8 mouse cellular contexts compared by ENCODE assay signal in genomic region chr6:122602242-122602991, GRCm38 (mm10). TPM values are rescaled to one million over a fixed set of nuclear protein-coding genes. Genes with fewer than 3 reads are reported as not detected.
A peak's percentile ranks its signal among the peaks of the same experiment; 100 is the strongest.
DNase-seq lines count a peak whose midpoint lies in the region; ATAC-seq lines count a peak whose summit lies in the region.

TSS of gene Apobec1 (minus strand) at chr6:122602444.

- 11% methylated on average over 22 of the region's 22 CpGs for WGBS in hindbrain, embryonic 13.5 days

- peak within 1 kb of the TSS; percentile 38 for H3K4me3 ChIP-seq in hindbrain, embryonic 13.5 days

- H3K27me3 ChIP-seq in hindbrain, embryonic 13.5 days, result no peaks in the 10 kb centered on the region

- ATAC-seq in hindbrain, embryonic 13.5 days (ENCODE audit: low FRiP score), result peak; percentile 74

- peak within 1 kb of the TSS; percentile 60; the same call in 1 of the 2 replicates for H3K9ac ChIP-seq in hindbrain, embryonic 13.5 days

- no peaks in the 10 kb centered on the region for H3K9me3 ChIP-seq in hindbrain, embryonic 13.5 days

- H3K4me2 ChIP-seq in hindbrain, embryonic 13.5 days, result peak within 1 kb of the TSS; percentile 54

- H3K4me1 ChIP-seq in hindbrain, embryonic 13.5 days (replicated peaks), result 0 out of 2 replicates have a peak, but pooled peaks cover 7% of the 10 kb centered on the region

- no peak within 1 kb of the TSS for H3K27ac ChIP-seq in hindbrain, embryonic 13.5 days

- no peaks in the 10 kb centered on the region for H3K36me3 ChIP-seq in hindbrain, embryonic 13.5 days

- peak; percentile 93 for DNase-seq in NIH3T3 (ENCODE audit: low read depth)
- peak; percentile 17 to 38 for DNase-seq in cerebellum, postnatal 25 days
- peak; percentile 16 to 17 for DNase-seq in frontal cortex, postnatal 25 days (ENCODE audit: low spot score in 2 of 2)
- DNase-seq in layer of hippocampus, postnatal 25 days (ENCODE audit: extremely low spot score in 1 of 2, low spot score in 1 of 2), result peak; percentile 8 to 23
- DNase-seq in lung, postnatal 25 days (ENCODE audit: low spot score), result peak; percentile 91
- peak; percentile 6 for DNase-seq in retina, adult 2 months (ENCODE audit: low read depth, low spot score)
- DNase-seq in thymus, postnatal 36 days, result peak; percentile 77 to 86

RNA-seq across cellular contexts. Expression of gene Apobec1, which starts in this region (rescaled TPM):
- 1.5 and 2.5 TPM in 2 replicates for polyA plus RNA-seq in hindbrain, embryonic 13.5 days (2015; fragmentation: Nextera tagmentation; extraction: Ambion mirVana)
- total RNA-seq in layer of hippocampus, postnatal 25 days (2021), result 1 to 10 TPM; 1.7 to 2.9 TPM

Comparison
In these comparisons a context has a peak if more than half of its experiments do, and no peak if none do; other contexts are left out.
1. DNase-seq: peak in every context shown above with its lines; median percentile 93 in NIH3T3; 91 in lung, postnatal 25 days; 82 in thymus, postnatal 36 days; 28 in cerebellum, postnatal 25 days; 16 in frontal cortex, postnatal 25 days; 16 in layer of hippocampus, postnatal 25 days; 6 in retina, adult 2 months.